8 mouse cellular contexts compared by ENCODE assay signal in genomic region chr17:5295086-5295947, GRCm38 (mm10).
A peak's percentile ranks its signal among the peaks of the same experiment; 100 is the strongest.
DNase-seq lines count a peak whose midpoint lies in the region; ATAC-seq and TF ChIP-seq lines count a peak whose summit lies in the region.

No protein-coding gene starts in this region.

- DNase-seq in adrenal gland, postnatal 25 days, result peak; percentile 27
- peak; percentile 70 for DNase-seq in forebrain, postnatal 0 days
- DNase-seq in induced T-regulatory cell, adult 2 months (ENCODE audit: low read depth), result peak; percentile 91
- DNase-seq in left cerebral cortex, adult 18-20 months (ENCODE audit: low spot score in 2 of 2), result peak; percentile 74 to 83
- DNase-seq in spleen, postnatal 10 days (ENCODE audit: low spot score in 2 of 2), result peak; percentile 39 to 82
- DNase-seq in embryo, embryonic 10 days (ENCODE audit: low spot score), result no peak

- H3K4me1 ChIP-seq in ES-Bruce4 (ENCODE audit: control insufficient read depth, insufficient read depth, low read length), result no peaks in the 10 kb centered on the region
- peaks cover 10% of the 10 kb centered on the region for H3K4me1 ChIP-seq in forebrain, postnatal 0 days (ENCODE audit: insufficient read depth)
- H3K4me1 ChIP-seq in midbrain, embryonic 16.5 days (ENCODE audit: control insufficient read depth, insufficient read depth, low read length), result peaks cover 27% of the 10 kb centered on the region

- H3K4me3 ChIP-seq in ES-Bruce4 (ENCODE audit: low read depth, low read length), result peak overlapping the region; percentile 50; the same call in 1 of the 2 replicates
- no peak overlapping the region for H3K4me3 ChIP-seq in forebrain, postnatal 0 days (ENCODE audit: low read depth, low read length)
- no peak overlapping the region for H3K4me3 ChIP-seq in midbrain, embryonic 16.5 days (ENCODE audit: low read depth, low read length)

- no peaks in the 10 kb centered on the region for H3K27me3 ChIP-seq in ES-Bruce4 (ENCODE audit: control insufficient read depth, insufficient read depth, low read length, poor library complexity, severe bottlenecking)
- H3K27me3 ChIP-seq in forebrain, postnatal 0 days (ENCODE audit: insufficient read depth, low read length), result no peaks in the 10 kb centered on the region
- no peaks in the 10 kb centered on the region for H3K27me3 ChIP-seq in midbrain, embryonic 16.5 days (ENCODE audit: control insufficient read depth, insufficient read depth, low read depth, low read length)

- WGBS in forebrain, postnatal 0 days, result 39% methylated on average over 19 of the region's 19 CpGs
- WGBS in midbrain, embryonic 16.5 days, result 55% methylated on average over 19 of the region's 19 CpGs

- ATAC-seq in forebrain, postnatal 0 days, result peak; percentile 76
- peak; percentile 56 for ATAC-seq in midbrain, embryonic 16.5 days

- no peak for TF ChIP-seq EP300 in ES-Bruce4 (IDR thresholded peaks at IDR 0.05; ENCODE audit: insufficient read depth, low read depth, low read length)

- no peak for TF ChIP-seq POLR2A in ES-Bruce4 (IDR thresholded peaks at IDR 0.05; ENCODE audit: insufficient read depth, low read length)

- H3K27ac ChIP-seq in ES-Bruce4 (ENCODE audit: insufficient read depth, low read length), result no peak overlapping the region
- H3K27ac ChIP-seq in forebrain, postnatal 0 days (ENCODE audit: low read depth, low read length), result peak overlapping the region; percentile 58
- H3K27ac ChIP-seq in midbrain, embryonic 16.5 days (ENCODE audit: low read length), result peak overlapping the region; percentile 63

- no peaks in the 10 kb centered on the region for H3K36me3 ChIP-seq in ES-Bruce4 (ENCODE audit: control insufficient read depth, insufficient read depth, low read length, poor library complexity, severe bottlenecking)
- H3K36me3 ChIP-seq in forebrain, postnatal 0 days (ENCODE audit: insufficient read depth), result peaks cover 12% of the 10 kb centered on the region
- no peaks in the 10 kb centered on the region for H3K36me3 ChIP-seq in midbrain, embryonic 16.5 days (ENCODE audit: control insufficient read depth, insufficient read depth, low read length)

- no peak overlapping the region for H3K9ac ChIP-seq in ES-Bruce4 (ENCODE audit: low read depth, poor library complexity, severe bottlenecking)
- no peak overlapping the region for H3K9ac ChIP-seq in forebrain, postnatal 0 days
- no peak overlapping the region for H3K9ac ChIP-seq in midbrain, embryonic 16.5 days (ENCODE audit: low read depth, low read length)

- H3K9me3 ChIP-seq in ES-Bruce4 (replicated peaks; ENCODE audit: control insufficient read depth, insufficient read depth, low read length, poor library complexity, severe bottlenecking), result no peaks in the 10 kb centered on the region
- H3K9me3 ChIP-seq in forebrain, postnatal 0 days (ENCODE audit: low read length), result no peaks in the 10 kb centered on the region
- no peaks in the 10 kb centered on the region for H3K9me3 ChIP-seq in midbrain, embryonic 16.5 days (replicated peaks; ENCODE audit: control insufficient read depth, low read length, poor library complexity, severe bottlenecking)

- H3K4me2 ChIP-seq in forebrain, postnatal 0 days (ENCODE audit: low read depth), result no peak overlapping the region
- no peak overlapping the region for H3K4me2 ChIP-seq in midbrain, embryonic 16.5 days (ENCODE audit: low read length)

- TF ChIP-seq CTCF in ES-Bruce4 (IDR thresholded peaks at IDR 0.05; ENCODE audit: low read depth, low read length), result no peak
- TF ChIP-seq CTCF in forebrain, postnatal 0 days (IDR thresholded peaks at IDR 0.05; ENCODE audit: low read depth), result no peak
